Mouse (Mus musculus) testis, adult 10 weeks (tissue): ENCODE measurements around the gene Gm21409. TPM values are rescaled to one million over a fixed set of nuclear protein-coding genes. Genes with fewer than 3 reads are reported as not detected.

ENCODE experiments used
- polyA plus RNA-seq: library from polyadenylated mRNA; stranded (reverse); fragments of 350-450 nt; fragmentation: Illumina TruSeq; extraction: RNeasy Lipid Tissue Mini Kit (QIAGEN cat#74804); gene quantifications from one replicate; pipeline ENCODE4 v1.2.3, GENCODE M21; 2014; ENCODE audit warnings: low read depth, low replicate concordance

Gene Gm21409
- polyA plus RNA-seq: 5.5 TPM

DNA sequence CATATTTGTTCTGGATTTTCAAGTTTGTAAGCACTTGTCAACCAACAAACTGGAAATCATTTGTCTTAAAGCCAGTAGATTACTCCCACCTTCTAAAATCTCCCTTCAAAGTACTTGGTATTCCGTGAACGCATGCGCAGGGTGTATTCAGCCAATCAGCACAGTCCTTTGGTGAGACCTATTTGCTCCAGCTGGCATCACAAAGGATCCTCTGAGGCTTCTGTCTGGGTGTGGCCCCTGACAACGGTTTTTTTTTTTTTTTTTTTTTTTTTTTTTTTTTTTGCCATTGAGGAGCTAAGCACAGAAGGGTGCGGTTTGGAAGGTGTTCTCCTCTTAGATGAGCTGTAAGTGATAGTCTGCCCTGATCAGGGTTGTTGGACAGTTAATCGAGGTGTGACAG lies at the start of gene Gm21409:
TSS of gene Gm21409 (plus strand) at position 301 of the 400 bp plus-strand sequence.

Other genes with a start within 250 kb of the Gm21409 start
- 17.8 TPM for gene Gm21394, start 181.8 kb upstream of the Gm21409 start, polyA plus RNA-seq